Mouse (Mus musculus) bone marrow, adult 2 months (tissue): Measurements from ENCODE around the gene Uap1.

Experiments used
- CTCF ChIP-seq: fragments of 200-500 bp; IDR thresholded peaks from 2 replicates; pipeline ENCODE4 v1.5.1; 2011; ENCODE audit warnings: low read length, control low read depth; ENCODE audit not compliant: control insufficient read depth, insufficient read depth
- POLR2A ChIP-seq: fragments of 200-500 bp; IDR thresholded peaks from 2 replicates; pipeline ENCODE4 v1.6.1; 2011; ENCODE audit warnings: low read depth, mild to moderate bottlenecking, control low read depth, low read length, borderline replicate concordance; ENCODE audit not compliant: control insufficient read depth

DNA sequence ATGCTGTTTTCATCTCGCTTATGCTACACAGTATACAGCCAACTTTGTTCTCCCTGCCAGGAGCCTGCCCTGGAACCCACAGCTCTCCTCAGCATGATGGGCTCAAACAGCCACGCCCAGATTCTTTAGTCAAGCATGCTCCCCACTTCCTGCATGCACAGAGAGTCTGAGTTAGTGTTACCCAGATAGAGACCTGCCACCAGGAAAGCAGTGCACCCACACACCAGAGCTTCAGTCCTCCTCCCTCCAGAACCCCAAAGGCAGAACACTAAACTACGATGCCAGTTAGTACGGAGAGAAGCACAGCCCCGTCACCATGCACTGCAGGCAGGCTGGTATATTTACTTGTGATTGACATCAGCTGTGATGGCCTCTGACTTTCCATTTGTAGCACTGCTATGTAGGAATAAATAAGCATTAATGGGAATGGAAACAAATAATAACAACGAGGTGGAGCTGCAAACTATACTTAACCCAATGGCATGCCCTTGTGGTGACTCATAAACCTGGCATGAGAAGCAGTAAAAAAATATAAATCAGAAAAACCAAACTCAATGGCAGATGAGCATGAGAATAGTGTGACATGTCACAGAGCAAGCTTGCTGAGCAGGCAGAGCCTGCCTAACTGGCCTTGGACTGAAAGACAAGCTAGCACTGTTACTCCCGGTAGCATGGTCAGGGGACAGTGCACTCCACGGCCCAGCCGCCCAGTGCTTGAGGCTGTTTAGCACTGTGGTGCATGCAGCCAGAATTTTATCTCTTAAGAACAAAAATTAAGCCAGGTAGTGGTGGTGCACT is 26.9 kb downstream of the Uap1 start:
- TF ChIP-seq CTCF (no peak), POLR2A (no peak)
